Mouse (Mus musculus) liver, embryonic 11.5 days (tissue): ENCODE data around the gene Abcd3. TPM values are rescaled to one million over a fixed set of nuclear protein-coding genes. Genes with fewer than 3 reads are reported as not detected.
"Not testable (repeated sequence)": the region's sequence is repeated elsewhere in the genome, so short reads cannot be mapped to it uniquely, and the experiment has no call there.

Experiments used
- ATAC-seq: fragments of 200-750 bp; cut with Nextera tagmentation; replicated peaks from 2 replicates; pipeline ENCODE4 v1.8.0; 2017; ENCODE audit warnings: moderate number of reproducible peaks, mild to moderate bottlenecking, moderate TSS enrichment, moderate library complexity; ENCODE audit not compliant: low FRiP score
- DNase-seq: peaks from one replicate; pipeline ENCODE4 v3.0.0-alpha.2; 2017; ENCODE audit warnings: low spot score
- H3K27ac ChIP-seq: fragments of 300-500 bp; sonication (generic); 2 replicates; pipeline ENCODE4 v1.5.1; 2014; ENCODE audit warnings: mild to moderate bottlenecking, low read depth, low read length, control low read depth
- H3K27me3 ChIP-seq: fragments of 300-500 bp; sonication (generic); replicated peaks from 2 replicates; pipeline ENCODE4 v1.6.1; 2014; ENCODE audit warnings: low read length, mixed read lengths; ENCODE audit not compliant: control insufficient read depth, insufficient read depth
- H3K36me3 ChIP-seq: fragments of 300-500 bp; sonication (generic); 2 replicates; pipeline ENCODE4 v1.6.1; 2014; ENCODE audit warnings: mild to moderate bottlenecking, low read length, moderate library complexity, mixed read lengths; ENCODE audit not compliant: control insufficient read depth, insufficient read depth
- H3K4me1 ChIP-seq: fragments of 300-500 bp; sonication (generic); replicated peaks from 2 replicates; pipeline ENCODE4 v1.6.1; 2014; ENCODE audit warnings: low read length, mixed read lengths; ENCODE audit not compliant: control insufficient read depth, insufficient read depth
- H3K4me2 ChIP-seq: fragments of 300-500 bp; sonication (generic); 2 replicates; pipeline ENCODE4 v1.6.1; 2014; ENCODE audit warnings: mild to moderate bottlenecking, control low read depth, moderate library complexity
- H3K4me3 ChIP-seq: fragments of 300-500 bp; sonication (generic); 2 replicates; pipeline ENCODE4 v1.5.1; 2014; ENCODE audit warnings: low read depth, low read length, control low read depth
- H3K9ac ChIP-seq: fragments of 300-500 bp; sonication (generic); 2 replicates; pipeline ENCODE4 v1.6.1; 2014; ENCODE audit warnings: low read depth, low read length, control low read depth
- H3K9me3 ChIP-seq: fragments of 300-500 bp; sonication (generic); 2 replicates; pipeline ENCODE4 v1.6.1; 2016; ENCODE audit warnings: low read length, inconsistent platforms, mixed read lengths; ENCODE audit not compliant: control insufficient read depth
- WGBS: fragments of 180-500 bp; shearing (Covaris S2); extraction: QIAGEN DNeasy Blood & Tissue Kit; methylation state at CpG from one replicate; pipeline ENCODE4 v1.1.7; 2014; 5-methylcytosine and 5-hydroxymethylcytosine counted together
- polyA plus RNA-seq: library from polyadenylated mRNA; unstranded; fragments of >200 nt; fragmentation: Nextera tagmentation; extraction: Ambion mirVana; gene quantifications from 2 replicates; pipeline ENCODE4 v1.2.1, GENCODE M21; 2014

Abcd3 gene
- polyA plus RNA-seq, 1 experiment from 2014 or later: 41.5 TPM

- 66% methylated on average over 5 of the region's 5 CpGs for WGBS
- ATAC-seq: no peak
Observed at GRCm38 (mm10) chr3:121766818-121767217, 48.3 kb downstream of the Abcd3 start.

GRCm38 (mm10) chr3:121766048-121766447 is 49.1 kb downstream of the Abcd3 start:
- Histone ChIP-seq H3K4me1 (no peaks in the 10 kb centered on the region), H3K9me3 (no peaks in the 10 kb centered on the region), H3K4me2 (no peak overlapping the region), H3K36me3 (peaks cover 22% of the 10 kb centered on the region; the same call in 1 of the 2 replicates), H3K27me3 (no peaks in the 10 kb centered on the region), H3K4me3 (no peak overlapping the region), H3K9ac (no peak overlapping the region), H3K27ac (no peak overlapping the region)
- ATAC-seq (no peak), DNase-seq (no peak)

More at GRCm38 (mm10) chr3:121766818-121767217, 48.3 kb downstream of the Abcd3 start:
- Histone ChIP-seq H3K4me1 (no peaks in the 10 kb centered on the region), H3K27me3 (no peaks in the 10 kb centered on the region), H3K4me2 (no peak overlapping the region), H3K4me3 (no peak overlapping the region), H3K27ac (no peak overlapping the region), H3K9ac (no peak overlapping the region), H3K36me3 (peaks cover 26% of the 10 kb centered on the region; the same call in 1 of the 2 replicates), H3K9me3 (no peaks in the 10 kb centered on the region)
- DNase-seq: no peak

DNA sequence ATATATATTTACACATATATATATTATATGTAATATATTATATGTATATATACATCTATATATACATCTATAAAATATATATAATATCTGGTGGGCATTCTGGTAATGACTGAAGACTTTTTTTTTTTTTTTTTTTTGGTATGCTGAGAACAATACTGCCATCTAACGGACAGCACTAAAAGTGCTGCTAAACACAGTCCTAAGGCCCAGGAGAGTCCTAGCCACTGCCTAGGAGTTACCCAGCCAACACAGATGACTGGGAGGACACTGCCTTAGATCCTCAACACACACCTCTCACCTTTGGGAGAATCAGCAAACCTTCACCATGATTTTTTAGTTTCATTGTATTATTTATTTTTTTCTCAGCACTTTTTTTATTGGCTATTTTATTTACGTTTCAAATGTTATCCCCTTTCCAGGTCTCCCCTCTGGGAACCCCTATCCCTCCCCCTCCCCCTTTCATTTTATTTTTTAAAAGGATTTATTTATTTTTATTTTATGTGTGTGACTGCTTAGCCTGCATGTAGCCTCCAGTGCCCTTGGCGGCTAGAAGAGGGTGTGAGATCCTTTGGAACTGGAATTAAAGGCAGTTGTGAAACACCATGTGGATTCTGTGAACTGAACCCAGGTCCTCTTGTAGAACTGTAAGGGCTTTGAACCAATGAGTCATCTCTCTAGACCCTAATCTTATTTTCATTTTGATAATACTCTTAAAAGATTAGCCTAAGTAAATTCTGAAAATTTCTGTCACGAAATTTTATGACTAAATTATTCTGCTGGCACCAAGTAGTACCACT is 52.8 kb downstream of the Abcd3 start:
- Histone ChIP-seq H3K27ac (no peak overlapping the region), H3K27me3 (no peaks in the 10 kb centered on the region), H3K9ac (no peak overlapping the region), H3K36me3 (peaks cover 13% of the 10 kb centered on the region; the same call in 1 of the 2 replicates), H3K9me3 (no peaks in the 10 kb centered on the region), H3K4me1 (no peaks in the 10 kb centered on the region), H3K4me2 (no peak overlapping the region), H3K4me3 (no peak overlapping the region)
- ATAC-seq: 0 out of 2 replicates have a peak, but pooled peaks have one; percentile 54
- WGBS: 64% methylated on average over 4 of the region's 4 CpGs
- DNase-seq: no peak

DNA sequence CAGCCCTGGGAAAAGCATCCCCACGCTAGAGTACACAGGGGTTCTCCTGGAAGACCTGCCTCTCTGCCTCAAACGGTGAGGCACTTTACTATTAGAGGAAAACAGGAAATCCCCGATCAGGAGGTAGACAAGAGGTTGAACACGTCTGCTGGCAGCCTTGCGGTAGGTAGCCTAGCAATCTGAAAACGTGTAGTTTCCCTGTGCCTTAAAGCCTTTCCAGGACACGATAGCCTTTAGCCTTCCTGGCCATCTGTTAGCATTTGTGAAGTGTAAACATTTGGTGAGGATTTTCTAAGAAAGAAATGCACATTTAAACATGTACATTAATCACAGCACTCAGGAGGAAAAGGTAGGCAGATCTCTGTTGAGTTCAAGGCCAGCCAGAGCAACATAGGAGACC is 56.7 kb downstream of the Abcd3 start:
- H3K4me1 ChIP-seq: no peaks in the 10 kb centered on the region
- H3K9ac ChIP-seq: no peak overlapping the region
- 50% methylated on average over 7 of the region's 7 CpGs for WGBS
- ATAC-seq (no peak), DNase-seq (no peak)
- H3K27ac ChIP-seq: no peak overlapping the region
- no peaks in the 10 kb centered on the region for H3K9me3 ChIP-seq
- no peak overlapping the region for H3K4me3 ChIP-seq
- H3K36me3 ChIP-seq: peaks cover 2% of the 10 kb centered on the region; the same call in 1 of the 2 replicates
- no peaks in the 10 kb centered on the region for H3K27me3 ChIP-seq
- no peak overlapping the region for H3K4me2 ChIP-seq

GRCm38 (mm10) chr3:121755152-121755551 is 60.0 kb downstream of the Abcd3 start:
- DNase-seq (no peak), ATAC-seq (no peak)
- H3K27me3 ChIP-seq: no peaks in the 10 kb centered on the region
- 38% methylated on average over 3 of the region's 3 CpGs for WGBS
- H3K4me2 ChIP-seq: no peak overlapping the region
- H3K9me3 ChIP-seq: no peaks in the 10 kb centered on the region
- H3K4me1 ChIP-seq: no peaks in the 10 kb centered on the region
- no peaks in the 10 kb centered on the region; the same call in 1 of the 2 replicates for H3K36me3 ChIP-seq
- no peak overlapping the region for H3K27ac ChIP-seq
- no peak overlapping the region for H3K9ac ChIP-seq
- no peak overlapping the region for H3K4me3 ChIP-seq

GRCm38 (mm10) chr3:121754319-121755090 is 60.6 kb downstream of the Abcd3 start:
- not testable (repeated sequence) for H3K4me1 ChIP-seq, H3K4me2 ChIP-seq, H3K4me3 ChIP-seq, H3K9me3 ChIP-seq, DNase-seq, H3K36me3 ChIP-seq, H3K27me3 ChIP-seq, ATAC-seq, H3K27ac ChIP-seq, H3K9ac ChIP-seq
- WGBS: 77% methylated on average over 10 of the region's 10 CpGs

DNA sequence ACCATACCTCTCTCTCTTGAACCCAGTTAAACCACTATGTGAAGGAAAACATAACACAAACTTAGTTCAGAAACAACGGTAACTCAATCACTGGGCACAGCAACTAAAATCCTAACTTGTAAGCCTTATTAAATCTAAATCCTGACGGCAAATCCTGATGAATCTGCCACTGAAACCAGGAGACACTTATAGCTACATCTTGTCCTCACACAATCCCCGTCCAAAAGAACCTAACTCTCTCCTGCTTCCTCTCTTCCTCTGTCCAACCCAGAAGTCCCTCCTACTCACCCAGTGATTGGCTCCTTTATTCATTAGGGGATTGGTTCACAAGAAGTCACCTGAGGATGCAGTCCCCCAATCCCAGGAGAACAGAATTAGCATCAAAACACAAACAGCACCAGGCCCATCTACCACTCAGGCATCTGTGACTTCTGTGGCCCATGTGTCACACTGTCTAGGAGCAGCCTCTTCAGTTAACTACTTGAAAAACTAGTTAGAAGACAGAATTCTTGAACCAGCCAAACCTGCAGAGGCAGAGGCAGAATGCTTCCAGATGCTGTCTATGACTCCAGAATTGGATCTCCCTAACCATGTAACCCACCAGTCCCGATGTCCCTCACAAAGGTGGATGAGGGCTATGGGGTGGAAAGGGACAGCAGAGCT is 73.8 kb downstream of the Abcd3 start:
- not testable (repeated sequence) for H3K36me3 ChIP-seq, H3K9ac ChIP-seq, H3K4me1 ChIP-seq, H3K4me3 ChIP-seq, H3K27ac ChIP-seq, DNase-seq, ATAC-seq, H3K9me3 ChIP-seq, H3K27me3 ChIP-seq, H3K4me2 ChIP-seq
- WGBS: 85% methylated on average over 4 of the region's 4 CpGs

DNA sequence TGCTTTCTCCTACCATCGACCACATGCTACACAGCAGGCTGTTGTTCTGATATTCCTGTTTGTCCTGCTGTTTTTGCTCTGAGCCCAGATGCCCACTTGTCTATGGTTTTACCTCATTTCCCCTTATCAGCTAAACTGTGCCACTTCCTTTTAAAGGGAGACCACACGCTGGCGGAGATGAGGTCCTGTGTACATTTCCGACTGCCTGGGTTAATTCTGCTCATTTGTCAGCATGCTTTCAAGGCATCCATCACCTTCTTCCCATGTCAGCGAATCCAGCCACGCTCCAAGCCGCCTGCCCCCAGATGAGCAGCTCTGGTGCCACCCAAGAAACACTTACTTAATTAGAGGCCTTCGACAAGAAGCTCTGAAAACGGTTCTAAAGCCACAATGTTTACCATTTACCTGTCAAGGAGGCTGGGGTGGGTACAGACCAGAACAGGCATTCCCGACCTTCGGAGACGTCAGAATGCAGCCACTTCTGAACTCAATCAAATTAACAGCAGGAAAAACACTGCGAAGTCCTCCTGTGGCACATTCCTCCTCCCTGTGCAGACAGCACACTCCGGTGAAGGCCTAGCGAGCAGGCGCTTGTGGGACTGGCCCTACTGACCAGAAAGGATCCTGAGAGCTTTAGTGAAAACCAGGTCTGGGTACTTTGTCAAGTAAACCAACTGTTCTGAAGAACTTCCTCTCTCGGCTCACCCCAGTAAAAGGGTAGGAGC is 75.5 kb downstream of the Abcd3 start:
- Histone ChIP-seq H3K36me3 (no peaks in the 10 kb centered on the region), H3K9me3 (no peaks in the 10 kb centered on the region), H3K4me1 (peaks cover 14% of the 10 kb centered on the region; the same call in 1 of the 2 replicates), H3K27ac (no peak overlapping the region), H3K4me3 (no peak overlapping the region), H3K9ac (no peak overlapping the region), H3K4me2 (no peak overlapping the region), H3K27me3 (no peaks in the 10 kb centered on the region)
- ATAC-seq: no peak
- 38% methylated on average over 17 of the region's 17 CpGs for WGBS
- DNase-seq: no peak
